Mouse (Mus musculus): ENCODE measurements around the gene Rpl23a.
"Not testable (repeated sequence)": the region's sequence is repeated elsewhere in the genome, so short reads cannot be mapped to it uniquely, and the experiment has no call there.

GRCm38 (mm10) chr11:78184702-78185101 is 1.3 kb upstream of the Rpl23a start:
- TF ChIP-seq ZMIZ1 (IDR thresholded peaks at IDR 0.05; ENCODE audit: low read depth, low read length); MAFK (IDR thresholded peaks at IDR 0.05; ENCODE audit: insufficient replicate concordance, low read length); ZC3H11A (IDR thresholded peaks at IDR 0.05; ENCODE audit: low read depth, low read length); CTCF (conservative IDR thresholded peaks at IDR 0.05 in 1 of 2, IDR thresholded peaks at IDR 0.05 in 1 of 2; ENCODE audit: low read depth in 2 of 2, low read length in 2 of 2); NELFE (IDR thresholded peaks at IDR 0.05; ENCODE audit: low read depth, low read length); SIN3A (IDR thresholded peaks at IDR 0.05; ENCODE audit: low read length); POLR2A (IDR thresholded peaks at IDR 0.05; ENCODE audit: low read depth, low read length); USF1 (IDR thresholded peaks at IDR 0.05; ENCODE audit: low read depth, low read length); EP300 (IDR thresholded peaks at IDR 0.05; ENCODE audit: low read length); CHD2 (IDR thresholded peaks at IDR 0.05; ENCODE audit: low read length); ZKSCAN1 (IDR thresholded peaks at IDR 0.05; ENCODE audit: borderline replicate concordance, low read depth, low read length): not testable (repeated sequence)
